Mouse (Mus musculus) liver, adult 2 months (tissue): ENCODE measurements around the gene Ltbp2. TPM values are rescaled to one million over a fixed set of nuclear protein-coding genes. Genes with fewer than 3 reads are reported as not detected.

Source experiments
- DNase-seq: peaks from one replicate; pipeline ENCODE4 v3.0.0-alpha.2; 2011; ENCODE audit warnings: low read depth, low spot score; ENCODE audit errors: extremely low read depth
- H3K27ac ChIP-seq: fragments of 200-500 bp; replicated peaks from 2 replicates; pipeline ENCODE4 v1.5.1; 2012; ENCODE audit warnings: low read depth, mild to moderate bottlenecking, control low read depth, inconsistent platforms, low read length; ENCODE audit not compliant: insufficient read depth
- H3K27me3 ChIP-seq: fragments of 200-500 bp; 2 replicates; pipeline ENCODE4 v1.6.1; 2012; ENCODE audit warnings: mild to moderate bottlenecking, moderate library complexity, low read length, inconsistent platforms; ENCODE audit not compliant: control insufficient read depth, insufficient read depth
- H3K36me3 ChIP-seq: fragments of 200-500 bp; 2 replicates; pipeline ENCODE4 v1.6.1; 2012; ENCODE audit warnings: low read length, inconsistent platforms; ENCODE audit not compliant: control insufficient read depth, insufficient read depth
- H3K4me1 ChIP-seq: fragments of 200-500 bp; 2 replicates; pipeline ENCODE4 v1.6.1; 2011; ENCODE audit warnings: low read length; ENCODE audit not compliant: control insufficient read depth, insufficient read depth
- H3K4me3 ChIP-seq: fragments of 200-500 bp; 2 replicates; pipeline ENCODE4 v1.5.1; 2011; ENCODE audit warnings: low read depth, mild to moderate bottlenecking, control low read depth, low read length, moderate library complexity; ENCODE audit not compliant: insufficient read depth
- H3K79me2 ChIP-seq: fragments of 200-500 bp; 2 replicates; pipeline ENCODE4 v1.6.1; 2012; ENCODE audit warnings: inconsistent platforms, mild to moderate bottlenecking, low read length, moderate library complexity; ENCODE audit not compliant: control insufficient read depth, insufficient read depth
- H3K9ac ChIP-seq: fragments of 200-500 bp; 2 replicates; pipeline ENCODE4 v1.6.1; 2012; ENCODE audit warnings: low read depth, mild to moderate bottlenecking, control low read depth, inconsistent platforms, low read length
- CTCF ChIP-seq: fragments of 200-500 bp; IDR thresholded peaks from 2 replicates; pipeline ENCODE4 v1.5.1; 2011; ENCODE audit warnings: low read depth, low read length, control low read depth
- POLR2A ChIP-seq: fragments of 200-500 bp; IDR thresholded peaks from 2 replicates; pipeline ENCODE4 v1.6.1; 2011; ENCODE audit warnings: low read length, control low read depth; ENCODE audit not compliant: insufficient read depth; ENCODE audit errors: extremely low read depth
- WGBS: fragments of 180-500 bp; shearing (Covaris S2); methylation state at CpG from one replicate; pipeline ENCODE4 v1.1.7; 2018; 5-methylcytosine and 5-hydroxymethylcytosine counted together
- polyA plus RNA-seq: library from polyadenylated mRNA; depleted of rRNA; stranded (reverse); fragments of >200 nt; gene quantifications from 2 replicates; pipeline ENCODE4 v1.2.3, GENCODE M21; 2012
- total RNA-seq: library from RNA; depleted of rRNA; stranded (reverse); fragments of >200 nt; gene quantifications from 2 replicates; pipeline ENCODE4 v1.2.3, GENCODE M21; 2014

Gene Ltbp2
- total and polyA plus RNA-seq, 2 experiments, result 0.65 to 1.7 TPM

- peak; percentile 18 for DNase-seq
- no peaks in the 10 kb centered on the region for H3K36me3 ChIP-seq
- H3K4me3 ChIP-seq, result no peak overlapping the region
- no peaks in the 10 kb centered on the region for H3K27me3 ChIP-seq
- no peak overlapping the region for H3K27ac ChIP-seq
- 65% methylated on average over 1 of the region's 1 CpGs for WGBS
- peaks cover 6% of the 10 kb centered on the region for H3K4me1 ChIP-seq
- H3K9ac ChIP-seq, result no peak overlapping the region
- no peaks in the 10 kb centered on the region for H3K79me2 ChIP-seq
- TF ChIP-seq CTCF, result no peak
- no peak for TF ChIP-seq POLR2A
Measured at GRCm38 (mm10) chr12:84806010-84806409, 70.3 kb downstream of the Ltbp2 start.

DNA sequence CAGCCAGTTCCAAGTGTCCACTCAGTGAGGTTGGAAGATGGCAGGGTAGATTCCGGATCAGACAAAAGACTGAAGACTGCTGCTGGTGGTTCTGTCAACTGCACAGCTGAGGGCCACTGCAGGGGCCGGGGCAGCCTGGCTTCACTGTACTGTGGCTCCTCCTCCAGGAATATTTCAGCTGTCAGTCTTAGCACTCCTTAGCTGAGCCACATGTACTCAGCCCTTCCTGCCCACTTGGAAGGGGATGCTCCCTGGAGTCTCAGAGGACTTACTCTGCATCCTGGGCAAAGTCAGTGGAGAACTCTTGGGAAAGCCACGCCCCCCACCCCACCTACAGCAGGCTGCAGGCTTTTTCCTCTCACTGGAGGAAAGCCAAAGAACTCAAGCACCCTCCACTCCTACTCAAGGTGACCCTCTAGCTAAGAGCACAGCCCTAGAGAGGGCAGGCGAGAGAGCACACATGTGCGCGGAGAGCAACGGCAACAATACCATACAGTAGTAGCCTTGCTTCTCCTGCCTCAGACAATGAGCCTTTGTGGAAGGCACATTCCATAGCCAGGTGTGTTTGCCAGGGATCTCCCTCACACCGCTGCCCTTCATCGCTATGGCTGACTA lies 71.0 kb downstream of the Ltbp2 start:
- Histone ChIP-seq H3K4me1 (peaks cover 6% of the 10 kb centered on the region), H3K27ac (no peak overlapping the region), H3K36me3 (no peaks in the 10 kb centered on the region), H3K27me3 (no peaks in the 10 kb centered on the region), H3K4me3 (no peak overlapping the region), H3K9ac (no peak overlapping the region), H3K79me2 (no peaks in the 10 kb centered on the region)
- TF ChIP-seq CTCF (no peak), POLR2A (no peak)
- no peak for DNase-seq
- WGBS, result 78% methylated on average over 9 of the region's 9 CpGs

DNA sequence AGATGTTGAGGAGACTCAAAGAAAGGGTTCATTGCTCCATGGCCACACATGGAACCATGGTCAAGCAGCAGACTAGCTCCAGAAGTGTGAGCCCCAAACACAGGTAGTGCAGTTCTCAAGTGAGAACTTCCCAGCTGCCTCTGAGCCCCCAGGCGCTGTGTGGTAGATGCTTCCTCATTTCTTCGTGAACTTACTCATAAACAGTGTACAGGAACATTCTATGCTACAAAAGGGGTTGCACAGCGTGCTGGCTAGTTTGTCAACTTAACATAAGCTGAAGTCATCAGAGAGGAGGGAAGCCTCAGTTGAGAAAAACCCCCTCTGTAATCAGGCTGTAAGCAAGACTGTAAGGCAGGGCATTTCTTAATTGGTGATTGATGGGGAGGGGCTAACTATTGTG lies 73.7 kb downstream of the Ltbp2 start:
- no peaks in the 10 kb centered on the region for H3K36me3 ChIP-seq
- no peak for DNase-seq
- no peaks in the 10 kb centered on the region for H3K79me2 ChIP-seq
- H3K4me1 ChIP-seq, result peaks cover 6% of the 10 kb centered on the region
- no peak for TF ChIP-seq CTCF
- TF ChIP-seq POLR2A, result no peak
- WGBS, result 86% methylated on average over 3 of the region's 3 CpGs
- H3K27me3 ChIP-seq, result 0 out of 2 replicates have a peak, but pooled peaks cover 2% of the 10 kb centered on the region
- no peak overlapping the region for H3K27ac ChIP-seq
- H3K4me3 ChIP-seq, result no peak overlapping the region
- H3K9ac ChIP-seq, result no peak overlapping the region

GRCm38 (mm10) chr12:84801532-84802110 lies 74.7 kb downstream of the Ltbp2 start:
- no peak for DNase-seq
- no peak overlapping the region for H3K4me3 ChIP-seq
- H3K9ac ChIP-seq, result no peak overlapping the region
- TF ChIP-seq POLR2A (no peak), CTCF (no peak)
- WGBS, result 85% methylated on average over 13 of the region's 13 CpGs
- peaks cover 3% of the 10 kb centered on the region for H3K4me1 ChIP-seq
- no peaks in the 10 kb centered on the region for H3K36me3 ChIP-seq
- no peaks in the 10 kb centered on the region for H3K79me2 ChIP-seq
- no peak overlapping the region for H3K27ac ChIP-seq
- 0 out of 2 replicates have a peak, but pooled peaks cover 2% of the 10 kb centered on the region for H3K27me3 ChIP-seq

DNA sequence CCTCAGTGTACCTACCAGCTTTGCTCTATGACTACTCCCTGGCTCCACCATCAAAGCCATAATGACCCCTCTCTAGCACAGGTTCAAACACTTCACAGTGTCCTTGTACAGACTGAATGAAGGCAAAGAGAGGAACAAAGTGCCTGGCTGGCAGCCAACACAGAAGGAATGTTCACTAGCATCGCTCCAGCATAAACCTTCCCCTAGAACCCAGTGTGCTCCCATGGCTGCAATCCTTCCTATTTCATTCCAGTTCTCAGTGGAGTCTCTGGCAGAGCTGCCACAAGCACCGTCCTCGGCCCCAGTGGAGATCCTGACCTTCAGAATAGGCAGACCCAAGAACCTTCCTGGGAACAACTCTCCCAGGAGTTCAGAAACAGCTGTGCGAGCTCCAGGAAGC lies 75.9 kb downstream of the Ltbp2 start:
- no peaks in the 10 kb centered on the region for H3K79me2 ChIP-seq
- 0 out of 2 replicates have a peak, but pooled peaks cover 2% of the 10 kb centered on the region for H3K27me3 ChIP-seq
- no peak overlapping the region for H3K9ac ChIP-seq
- WGBS, result 75% methylated on average over 4 of the region's 4 CpGs
- DNase-seq, result no peak
- no peak overlapping the region for H3K4me3 ChIP-seq
- H3K36me3 ChIP-seq, result no peaks in the 10 kb centered on the region
- no peaks in the 10 kb centered on the region for H3K4me1 ChIP-seq
- no peak overlapping the region for H3K27ac ChIP-seq
- TF ChIP-seq CTCF (no peak), POLR2A (no peak)

DNA sequence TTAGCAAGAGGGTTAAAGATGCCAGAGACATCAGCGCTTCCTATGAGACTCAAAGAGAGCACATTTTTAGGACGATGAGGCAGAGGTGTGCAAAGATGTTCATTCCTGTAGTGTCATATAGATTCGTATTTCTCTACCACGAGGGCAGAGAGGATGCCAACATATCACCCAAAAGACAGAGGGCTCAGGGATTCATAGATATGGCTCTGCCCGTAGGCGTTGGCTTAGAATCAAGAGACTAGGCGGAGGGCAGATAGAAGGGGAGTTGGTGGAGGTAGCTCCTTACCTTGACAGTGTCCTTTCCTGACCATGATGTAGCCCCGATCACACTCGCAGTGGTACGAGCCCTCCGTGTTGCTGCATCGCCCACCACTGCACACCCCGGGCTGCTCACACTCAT lies 77.2 kb downstream of the Ltbp2 start:
- no peak overlapping the region for H3K4me3 ChIP-seq
- no peak overlapping the region for H3K9ac ChIP-seq
- TF ChIP-seq CTCF, result no peak
- TF ChIP-seq POLR2A, result no peak
- 0 out of 2 replicates have a peak, but pooled peaks cover 2% of the 10 kb centered on the region for H3K27me3 ChIP-seq
- H3K4me1 ChIP-seq, result no peaks in the 10 kb centered on the region
- no peak overlapping the region for H3K27ac ChIP-seq
- DNase-seq, result no peak
- H3K36me3 ChIP-seq, result no peaks in the 10 kb centered on the region
- no peaks in the 10 kb centered on the region for H3K79me2 ChIP-seq
- WGBS, result 93% methylated on average over 13 of the region's 13 CpGs
